In genomic region chr17:33685249-33685653, GRCm38 (mm10) we compare ENCODE assay signal across 8 mouse cellular contexts. TPM values are rescaled to one million over a fixed set of nuclear protein-coding genes. Genes with fewer than 3 reads are reported as not detected.
A peak's percentile ranks its signal among the peaks of the same experiment; 100 is the strongest.
DNase-seq lines count a peak whose midpoint lies in the region; ATAC-seq and TF ChIP-seq lines count a peak whose summit lies in the region.

No protein-coding gene starts in this region.

- ATAC-seq in common myeloid progenitor, adult 5-6 weeks (replicated peaks; ENCODE audit: low read depth, poor library complexity, severe bottlenecking): peak; percentile 92

- H3K27ac ChIP-seq in gastrocnemius, adult 2 months: peak overlapping the region; percentile 95

- peaks cover 52% of the 10 kb centered on the region for H3K4me1 ChIP-seq in megakaryocyte, embryonic 14.5 days

- intact Hi-C loops in gastrocnemius, adult 2 months (cut with DNase I): no loop called here

- peaks cover 50% of the 10 kb centered on the region for H3K36me3 ChIP-seq in megakaryocyte, embryonic 14.5 days (replicated peaks; ENCODE audit: low read length)

- DNase-seq in ZHBTc4 (ENCODE audit: low read depth, low spot score): peak; percentile 99
- peak; percentile 99 for DNase-seq in gastrocnemius, adult 2 months
- DNase-seq in hindlimb bud, embryonic 11.5 days (ENCODE audit: extremely low spot score, low read depth, low spot score): peak; percentile 81
- peak; percentile 87 to 97 for DNase-seq in left cerebral cortex, adult 8-10 months (ENCODE audit: low spot score in 2 of 2)
- peak; percentile 99 for DNase-seq in right cerebral cortex, postnatal 10 days (ENCODE audit: low spot score in 2 of 2)
- peak; percentile 97 for DNase-seq in urinary bladder, postnatal 25 days (ENCODE audit: low spot score)

- H3K4me3 ChIP-seq in gastrocnemius, adult 2 months: peak overlapping the region; percentile 76
- H3K4me3 ChIP-seq in megakaryocyte, embryonic 14.5 days (replicated peaks): peak overlapping the region; percentile 93

- H3K27me3 ChIP-seq in megakaryocyte, embryonic 14.5 days (replicated peaks): no peaks in the 10 kb centered on the region

- no peak for TF ChIP-seq CTCF in gastrocnemius, adult 2 months (IDR thresholded peaks at IDR 0.05)

- no peaks in the 10 kb centered on the region for H3K9me3 ChIP-seq in megakaryocyte, embryonic 14.5 days

RNA-seq across cellular contexts. Expression of gene Hnrnpm, which starts 1.4 kb away (rescaled TPM):
- 414 and 543 TPM in 2 replicates for total RNA-seq in common myeloid progenitor, adult 5-6 weeks (2017)
- 10 to 100 TPM; 79.1 to 95.6 TPM for total RNA-seq in gastrocnemius, adult 2 months (2021)
- total RNA-seq in left cerebral cortex, adult 8-10 months (2022): 100 to 1,000 TPM in 3 of 4 experiments, 10 to 100 TPM in 1; 92.0 to 129 (median 113) TPM
- polyA plus RNA-seq in megakaryocyte, embryonic 14.5 days (2012; ENCODE audit: insufficient read depth, low replicate concordance): 70.4 and 414 TPM in 2 replicates

RNA-seq across cellular contexts. Expression of gene March2, which starts 33.2 kb away (rescaled TPM):
- total RNA-seq in common myeloid progenitor, adult 5-6 weeks (2017): 31.5 and 35.0 TPM in 2 replicates
- 10 to 100 TPM; 88.8 to 90.7 TPM for total RNA-seq in gastrocnemius, adult 2 months (2021)
- 10 to 100 TPM; 85.6 to 95.3 (median 89.9) TPM for total RNA-seq in left cerebral cortex, adult 8-10 months (2022)
- polyA plus RNA-seq in megakaryocyte, embryonic 14.5 days (2012; ENCODE audit: insufficient read depth, low replicate concordance): 77.9 and 126 TPM in 2 replicates

RNA-seq across cellular contexts. Expression of gene Pram1, which starts 47.4 kb away (rescaled TPM):
- 2.8 TPM in 1 of 2 replicates, not detected in the other for total RNA-seq in common myeloid progenitor, adult 5-6 weeks (2017)
- under 1 TPM in 1 of 2 experiments, not detected in 1; 0.17 TPM for total RNA-seq in gastrocnemius, adult 2 months (2021)
- under 1 TPM in 1 of 4 experiments, not detected in 3; 0.37 TPM for total RNA-seq in left cerebral cortex, adult 8-10 months (2022)
- polyA plus RNA-seq in megakaryocyte, embryonic 14.5 days (2012; ENCODE audit: insufficient read depth, low replicate concordance): 1.9 and 3.6 TPM in 2 replicates

RNA-seq across cellular contexts. Expression of gene Zfp414, which starts 56.4 kb away (rescaled TPM):
- 17.3 and 18.4 TPM in 2 replicates for total RNA-seq in common myeloid progenitor, adult 5-6 weeks (2017)
- 1 to 10 TPM; 5.4 to 8.2 TPM for total RNA-seq in gastrocnemius, adult 2 months (2021)
- total RNA-seq in left cerebral cortex, adult 8-10 months (2022): 10 to 100 TPM; 49.7 to 56.8 (median 52.8) TPM
- 135 and 166 TPM in 2 replicates for polyA plus RNA-seq in megakaryocyte, embryonic 14.5 days (2012; ENCODE audit: insufficient read depth, low replicate concordance)

Comparison
In these comparisons a context has a peak if more than half of its experiments do, and no peak if none do; other contexts are left out.
1. Peak in every context shown above with its lines: DNase-seq, ATAC-seq, H3K4me3 ChIP-seq and H3K27ac ChIP-seq.